Mouse (Mus musculus): ENCODE measurements around the gene Tceal9. TPM values are rescaled to one million over a fixed set of nuclear protein-coding genes. Genes with fewer than 3 reads are reported as not detected.
"Not testable (repeated sequence)": the region's sequence is repeated elsewhere in the genome, so short reads cannot be mapped to it uniquely, and the experiment has no call there.

The Tceal9 gene
- total RNA-seq, 2 experiments from 2014 or later, result 129 to 130 TPM

- intact Hi-C loops (cut with DNase I), result not testable (repeated sequence)
- peak; percentile 71 for DNase-seq
Measured at GRCm38 (mm10) chrX:136269743-136270392, 25.0 kb downstream of the Tceal9 start, which contains the start of gene Bex3. Gene Bex3 (plus strand): TSS chrX:136270253.

GRCm38 (mm10) chrX:136270393-136271111 lies 25.7 kb downstream of the Tceal9 start:
- intact Hi-C loops (cut with DNase I), result not testable (repeated sequence)
- DNase-seq, result peak; percentile 16

- intact Hi-C loops (cut with DNase I), result no loop called here
- no peak for DNase-seq
Measured at GRCm38 (mm10) chrX:136274542-136274941, 29.7 kb downstream of the Tceal9 start.

- intact Hi-C loops (cut with DNase I), result no loop called here
Measured at GRCm38 (mm10) chrX:136275386-136275785, 30.5 kb downstream of the Tceal9 start.

GRCm38 (mm10) chrX:136277577-136277976 lies 32.7 kb downstream of the Tceal9 start:
- no peak for DNase-seq
- intact Hi-C loops (cut with DNase I), result no loop called here

More at GRCm38 (mm10) chrX:136275386-136275785, 30.5 kb downstream of the Tceal9 start:
- DNase-seq, result no peak

GRCm38 (mm10) chrX:136278401-136278800 lies 33.5 kb downstream of the Tceal9 start:
- intact Hi-C loops (cut with DNase I), result no loop called here
- no peak for DNase-seq

GRCm38 (mm10) chrX:136279410-136279809 lies 34.5 kb downstream of the Tceal9 start:
- DNase-seq, result peak; percentile 5
- intact Hi-C loops (cut with DNase I), result no loop called here

- intact Hi-C loops (cut with DNase I), result no loop called here
- peak; percentile 46 for DNase-seq
Measured at GRCm38 (mm10) chrX:136290817-136291281, 46.0 kb downstream of the Tceal9 start.

Other genes with a start within 250 kb of the Tceal9 start
- 10 to 100 TPM; 85.5 to 86.7 TPM for gene Arxes1, start 211.7 kb upstream of the Tceal9 start, total RNA-seq (2021)
- gene Bex2, start 176.8 kb upstream of the Tceal9 start, total RNA-seq (2021), result 100 to 1,000 TPM; 345 to 394 TPM
- under 1 TPM in 1 of 2 experiments, not detected in 1; 0.12 TPM for gene Nxf3, start 159.8 kb upstream of the Tceal9 start, total RNA-seq (2021)
- gene Bex4, start 106.1 kb upstream of the Tceal9 start, total RNA-seq (2021), result 10 to 100 TPM; 92.2 to 92.6 TPM
- gene Tceal8, start 72.7 kb upstream of the Tceal9 start, total RNA-seq (2021), result 10 to 100 TPM; 41.2 to 52.0 TPM
- 10 to 100 TPM; 59.5 to 65.6 TPM for gene Tceal5, start 41.2 kb upstream of the Tceal9 start, total RNA-seq (2021)
- gene Tceal7, start 30.3 kb upstream of the Tceal9 start, total RNA-seq (2021), result 1 to 10 TPM; 5.8 to 7.0 TPM
- gene Bex1, start 29.6 kb upstream of the Tceal9 start, total RNA-seq (2021), result 100 to 1,000 TPM; 195 to 200 TPM
- gene Bex3, start 25.2 kb downstream of the Tceal9 start, total RNA-seq (2021), result 100 to 1,000 TPM; 315 to 358 TPM

Data from left cerebral cortex, postnatal 4 days (tissue).